Mouse (Mus musculus): ENCODE data around the gene Vps51.

DNA sequence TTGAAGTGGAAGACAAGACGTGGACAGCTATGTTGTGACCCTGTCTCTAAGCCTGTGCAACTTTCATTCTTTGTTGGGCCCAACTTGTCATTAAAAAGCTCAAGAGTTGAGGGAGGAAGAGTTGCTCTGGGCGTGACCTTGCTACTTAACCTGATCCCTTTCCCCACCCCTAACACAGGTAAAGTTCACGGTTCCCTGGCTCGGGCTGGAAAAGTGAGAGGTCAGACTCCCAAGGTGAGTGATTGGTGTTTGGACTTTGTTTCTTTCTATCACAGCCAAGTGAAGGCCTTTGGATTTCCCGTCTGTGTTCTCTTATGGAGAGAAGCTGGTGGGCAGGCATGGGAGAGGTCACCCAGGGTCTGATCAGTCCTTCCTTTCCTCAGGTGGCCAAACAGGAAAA lies 18.1 kb downstream of the Vps51 start:
- TF ChIP-seq CTCF (IDR thresholded peaks at IDR 0.05; ENCODE audit: extremely low read depth, insufficient read depth, insufficient read length, insufficient replicate concordance) (no peak), POLR2A (IDR thresholded peaks at IDR 0.05; ENCODE audit: low read depth, low read length) (no peak)

Measured in spleen, adult 2 months (tissue).